Mouse (Mus musculus): Measurements from ENCODE around the gene Ddx10.
A peak's percentile ranks its signal among the peaks of the same experiment; 100 is the strongest.
"Not testable (repeated sequence)": the region's sequence is repeated elsewhere in the genome, so short reads cannot be mapped to it uniquely, and the experiment has no call there.

Gene Ddx10

GRCm38 (mm10) chr9:53142424-53142823, 105.4 kb downstream of the Ddx10 start:
- DNase-seq: not testable (repeated sequence)

GRCm38 (mm10) chr9:53140610-53141165, 107.2 kb downstream of the Ddx10 start:
- no peak for DNase-seq

- DNase-seq: no peak
These were observed 115.0 kb downstream of the Ddx10 start for GRCm38 (mm10) chr9:53132826-53133225.

- no peak for DNase-seq
These were observed 117.4 kb downstream of the Ddx10 start for GRCm38 (mm10) chr9:53130460-53130859.

GRCm38 (mm10) chr9:53101103-53101502, 146.8 kb downstream of the Ddx10 start:
- no peak for DNase-seq

GRCm38 (mm10) chr9:53095319-53096165, 152.3 kb downstream of the Ddx10 start:
- DNase-seq: no peak

- peak; percentile 13 for DNase-seq
These were observed 153.3 kb downstream of the Ddx10 start for GRCm38 (mm10) chr9:53094536-53094935.

GRCm38 (mm10) chr9:53077626-53078025, 170.2 kb downstream of the Ddx10 start:
- DNase-seq: no peak

GRCm38 (mm10) chr9:53075931-53076330, 171.9 kb downstream of the Ddx10 start:
- DNase-seq: no peak

GRCm38 (mm10) chr9:53074443-53074842, 173.4 kb downstream of the Ddx10 start:
- DNase-seq: no peak

GRCm38 (mm10) chr9:53073576-53074112, 174.2 kb downstream of the Ddx10 start:
- no peak for DNase-seq

- peak; percentile 65 to 71 for DNase-seq
These were observed 175.8 kb downstream of the Ddx10 start for GRCm38 (mm10) chr9:53072088-53072487.

- no peak for DNase-seq
These were observed 176.9 kb downstream of the Ddx10 start for GRCm38 (mm10) chr9:53070875-53071524.

GRCm38 (mm10) chr9:53068166-53068565, 179.7 kb downstream of the Ddx10 start:
- DNase-seq: no peak

- DNase-seq: no peak
These were observed 181.4 kb downstream of the Ddx10 start for GRCm38 (mm10) chr9:53066428-53066827.

- no peak for DNase-seq
These were observed 182.8 kb downstream of the Ddx10 start for GRCm38 (mm10) chr9:53065028-53065427.

GRCm38 (mm10) chr9:53064531-53064930, 183.3 kb downstream of the Ddx10 start:
- no peak for DNase-seq

GRCm38 (mm10) chr9:53055306-53055705, 192.5 kb downstream of the Ddx10 start:
- DNase-seq: no peak
